Mouse (Mus musculus) spleen, adult 2 months (tissue): ENCODE data around the gene Tubd1.

ENCODE experiments used
- CTCF ChIP-seq: fragments of 200-500 bp; IDR thresholded peaks from 2 replicates; pipeline ENCODE4 v1.5.1; 2011; ENCODE audit warnings: mild to moderate bottlenecking, inconsistent platforms; ENCODE audit not compliant: insufficient read depth, insufficient read length, insufficient replicate concordance; ENCODE audit errors: extremely low read depth
- POLR2A ChIP-seq: fragments of 200-500 bp; IDR thresholded peaks from 2 replicates; pipeline ENCODE4 v1.6.1; 2011; ENCODE audit warnings: low read depth, low read length, inconsistent platforms

DNA sequence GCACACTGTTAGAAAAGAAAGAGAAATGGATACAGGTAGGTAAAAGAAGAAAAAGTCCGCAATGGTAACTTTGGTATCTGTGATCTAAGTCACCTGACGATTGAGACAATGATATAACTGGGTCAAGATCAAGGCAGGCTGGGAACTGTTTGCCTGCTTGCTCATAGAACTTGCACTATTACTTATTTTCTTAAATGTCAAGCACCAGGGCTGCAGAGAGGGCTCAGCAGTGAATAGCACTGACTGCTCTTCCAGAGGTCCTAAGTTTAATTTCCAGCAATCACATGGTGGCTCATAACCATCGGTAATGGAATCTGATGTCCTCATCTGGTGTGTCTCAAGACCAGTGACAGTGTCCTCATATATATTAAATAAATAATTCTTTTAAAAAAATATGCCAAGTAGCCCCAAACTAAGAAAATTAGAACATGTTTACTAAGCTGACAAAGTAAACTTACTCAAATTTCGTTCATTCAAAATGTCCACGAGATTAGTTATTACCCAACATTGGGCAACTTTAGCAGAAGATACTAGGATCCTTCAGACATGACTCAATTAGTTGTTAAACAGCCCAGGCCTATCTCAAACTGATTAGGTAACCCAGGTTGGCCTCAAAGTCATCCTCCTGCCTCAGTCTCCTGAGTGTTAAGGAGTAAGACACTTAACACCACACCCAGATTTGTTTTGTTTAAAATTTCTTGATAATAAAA, 10.4 kb upstream of the Tubd1 start:
- TF ChIP-seq CTCF (no peak), POLR2A (no peak)
